Mouse (Mus musculus): ENCODE measurements at regions not wholly inside any gene's neighbourhood (a gene's known extent, or its start where the extent isn't known, plus 50 kb on each side); places are given as distances from the start of the nearest gene placed in this dataset.

DNA sequence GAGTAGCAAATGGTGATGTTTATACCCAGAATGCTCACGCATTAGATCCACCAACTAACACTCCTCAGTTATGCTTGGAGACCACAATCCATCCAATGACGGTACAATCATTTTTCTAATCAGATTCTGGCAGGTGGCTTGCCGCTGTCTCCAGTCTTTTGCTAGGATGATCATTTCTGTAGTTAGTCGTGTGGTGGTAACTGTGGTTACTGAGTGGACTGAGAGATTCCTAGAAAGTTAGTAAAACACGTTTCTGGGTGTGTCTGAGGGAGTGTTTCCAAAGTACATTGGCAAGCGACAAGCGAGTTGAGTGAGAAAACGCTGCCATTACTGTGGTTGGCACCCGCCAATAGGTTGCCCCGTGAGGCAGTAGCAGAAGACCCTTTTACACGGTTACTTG, 58.8 kb upstream of the Bmp2k start:
- H3K27ac ChIP-seq (replicated peaks) = no peak overlapping the region
- H3K4me2 ChIP-seq (replicated peaks; ENCODE audit: low read depth) = no peak overlapping the region
- H3K9ac ChIP-seq (ENCODE audit: low read length) = no peak overlapping the region
- DNase-seq (ENCODE audit: low spot score) = no peak
- H3K4me1 ChIP-seq (replicated peaks; ENCODE audit: control insufficient read depth, insufficient read depth) = no peaks in the 10 kb centered on the region
- WGBS = 76% methylated on average over 11 of the region's 11 CpGs
- no peaks in the 10 kb centered on the region for H3K36me3 ChIP-seq (ENCODE audit: control insufficient read depth, insufficient read depth, low read length)
- no peak for ATAC-seq (ENCODE audit: low FRiP score, low TSS enrichment)
- H3K4me3 ChIP-seq (ENCODE audit: low read depth, low read length) = no peak overlapping the region
- H3K27me3 ChIP-seq (ENCODE audit: control insufficient read depth, insufficient read depth, low read length) = no peaks in the 10 kb centered on the region
- no peaks in the 10 kb centered on the region for H3K9me3 ChIP-seq (ENCODE audit: control insufficient read depth, low read length)
- TF ChIP-seq EP300 (optimal IDR thresholded peaks at IDR 0.05) (no peak), CTCF (IDR thresholded peaks at IDR 0.05; ENCODE audit: low read depth) (no peak)

DNA sequence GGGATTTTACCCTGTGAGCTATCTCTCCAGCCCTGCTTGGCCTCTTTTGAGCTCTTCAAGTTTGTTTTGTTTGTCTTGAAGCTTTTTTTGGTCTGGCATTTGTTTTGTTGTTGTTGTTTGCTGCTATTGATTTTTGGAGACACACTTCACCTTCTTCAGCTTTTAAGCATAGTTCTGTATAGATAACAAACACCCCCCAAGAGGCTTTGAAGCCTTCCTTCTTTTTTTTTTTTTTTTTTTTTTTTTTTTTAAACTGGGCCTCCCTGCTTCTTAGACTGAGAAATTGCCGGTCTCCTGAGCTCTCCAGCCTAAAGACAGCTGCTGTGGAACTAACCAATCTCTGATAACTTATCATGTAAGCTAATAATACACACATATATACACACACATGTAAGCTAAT, 58.2 kb upstream of the Bmp2k start:
- Histone ChIP-seq H3K27ac (replicated peaks) (no peak overlapping the region), H3K27me3 (ENCODE audit: control insufficient read depth, insufficient read depth, low read length) (no peaks in the 10 kb centered on the region), H3K9ac (ENCODE audit: low read length) (no peak overlapping the region), H3K4me2 (replicated peaks; ENCODE audit: low read depth) (no peak overlapping the region), H3K36me3 (ENCODE audit: control insufficient read depth, insufficient read depth, low read length) (no peaks in the 10 kb centered on the region), H3K4me1 (replicated peaks; ENCODE audit: control insufficient read depth, insufficient read depth) (no peaks in the 10 kb centered on the region), H3K9me3 (ENCODE audit: control insufficient read depth, low read length) (no peaks in the 10 kb centered on the region), H3K4me3 (ENCODE audit: low read depth, low read length) (no peak overlapping the region)
- DNase-seq (ENCODE audit: low spot score) (no peak), ATAC-seq (ENCODE audit: low FRiP score, low TSS enrichment) (no peak)
- TF ChIP-seq EP300 (optimal IDR thresholded peaks at IDR 0.05) = no peak
- WGBS = 50% methylated on average over 1 of the region's 1 CpGs

DNA sequence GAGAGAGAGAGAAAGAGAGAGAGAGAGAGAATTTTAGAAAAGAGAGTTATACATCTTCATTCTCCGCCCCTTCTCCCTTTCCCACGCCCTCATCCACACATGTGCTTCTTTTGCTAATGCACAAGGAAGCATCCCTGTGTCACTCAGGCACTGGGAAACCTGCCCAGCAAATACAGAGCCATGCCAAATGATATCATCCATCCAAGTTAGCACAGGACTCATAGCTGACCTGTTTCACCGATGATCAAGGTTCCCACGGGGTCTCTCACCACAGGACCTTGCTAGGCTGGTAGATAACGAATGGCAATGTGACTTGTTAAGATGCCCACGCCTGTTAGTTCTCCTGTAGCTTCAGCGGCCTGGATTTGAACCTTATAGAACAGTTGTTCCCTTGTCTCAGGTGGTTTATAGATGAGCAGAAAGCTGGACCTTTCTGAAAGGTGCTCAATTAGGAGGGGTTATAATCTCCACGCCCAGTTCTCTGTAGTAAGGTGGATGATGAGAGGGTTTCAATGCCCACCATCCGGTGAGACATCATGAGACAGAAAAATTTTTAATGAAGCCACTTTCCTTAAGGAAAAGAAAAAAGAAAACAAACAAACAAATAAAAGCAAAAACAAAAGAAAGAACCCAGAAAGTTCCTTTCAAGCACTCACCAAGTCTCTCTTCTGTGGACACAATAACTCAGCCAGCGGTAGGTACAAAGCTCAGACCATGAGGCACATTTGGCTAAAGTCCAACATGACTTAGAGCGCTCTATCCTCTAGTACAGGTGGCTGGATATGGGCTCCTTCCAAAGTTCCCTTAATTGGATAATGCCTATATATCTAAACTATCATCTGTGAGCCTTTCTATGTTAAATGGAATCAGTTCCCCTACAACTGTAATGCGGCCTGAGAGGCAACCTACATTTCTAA, 57.1 kb upstream of the Bmp2k start:
- no peak overlapping the region for H3K4me3 ChIP-seq (ENCODE audit: low read depth, low read length)

DNA sequence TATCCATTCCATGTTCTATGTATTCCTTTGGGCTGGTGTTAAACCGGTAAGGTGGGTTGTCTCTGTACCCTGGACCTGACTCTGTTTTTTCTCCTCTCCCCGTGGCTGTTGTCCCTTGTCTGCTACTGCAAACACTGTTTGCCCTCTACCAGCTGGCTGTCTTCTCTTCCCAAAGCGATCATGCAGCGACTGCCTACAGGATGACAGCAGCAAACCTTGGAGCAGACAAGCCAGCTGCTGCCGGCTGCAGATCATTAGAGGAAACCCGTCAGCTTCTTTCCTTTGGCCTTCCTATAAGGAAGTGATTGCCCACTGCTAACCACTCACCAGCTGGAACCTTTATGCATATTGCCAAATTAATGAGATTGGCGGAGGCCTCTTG, 56.4 kb upstream of the Bmp2k start:
- no peak overlapping the region for H3K27ac ChIP-seq (replicated peaks)
- no peak overlapping the region for H3K4me2 ChIP-seq (replicated peaks; ENCODE audit: low read depth)
- no peaks in the 10 kb centered on the region for H3K4me1 ChIP-seq (replicated peaks; ENCODE audit: control insufficient read depth, insufficient read depth)
- no peaks in the 10 kb centered on the region for H3K36me3 ChIP-seq (ENCODE audit: control insufficient read depth, insufficient read depth, low read length)
- no peaks in the 10 kb centered on the region for H3K27me3 ChIP-seq (ENCODE audit: control insufficient read depth, insufficient read depth, low read length)
- H3K9ac ChIP-seq (ENCODE audit: low read length) = no peak overlapping the region
- no peaks in the 10 kb centered on the region for H3K9me3 ChIP-seq (ENCODE audit: control insufficient read depth, low read length)
- TF ChIP-seq EP300 (optimal IDR thresholded peaks at IDR 0.05) = no peak
- TF ChIP-seq CTCF (IDR thresholded peaks at IDR 0.05; ENCODE audit: low read depth) = no peak
- DNase-seq (ENCODE audit: low spot score) (peak; percentile 24), ATAC-seq (ENCODE audit: low FRiP score, low TSS enrichment) (peak; percentile 45; the same call in 1 of the 2 replicates)
- no peak overlapping the region for H3K4me3 ChIP-seq (ENCODE audit: low read depth, low read length)
- 29% methylated on average over 7 of the region's 7 CpGs for WGBS

More for the DNA sequence above, 57.1 kb upstream of the Bmp2k start:
- DNase-seq (ENCODE audit: low spot score) = peak; percentile 41
- no peaks in the 10 kb centered on the region for H3K9me3 ChIP-seq (ENCODE audit: control insufficient read depth, low read length)
- 66% methylated on average over 12 of the region's 12 CpGs for WGBS
- no peaks in the 10 kb centered on the region for H3K4me1 ChIP-seq (replicated peaks; ENCODE audit: control insufficient read depth, insufficient read depth)
- ATAC-seq (ENCODE audit: low FRiP score, low TSS enrichment) = peak; percentile 64; the same call in 1 of the 2 replicates
- no peak overlapping the region for H3K4me2 ChIP-seq (replicated peaks; ENCODE audit: low read depth)
- no peaks in the 10 kb centered on the region for H3K27me3 ChIP-seq (ENCODE audit: control insufficient read depth, insufficient read depth, low read length)
- TF ChIP-seq EP300 (optimal IDR thresholded peaks at IDR 0.05) (no peak), CTCF (IDR thresholded peaks at IDR 0.05; ENCODE audit: low read depth) (no peak)
- H3K27ac ChIP-seq (replicated peaks) = no peak overlapping the region
- no peaks in the 10 kb centered on the region for H3K36me3 ChIP-seq (ENCODE audit: control insufficient read depth, insufficient read depth, low read length)
- H3K9ac ChIP-seq (ENCODE audit: low read length) = no peak overlapping the region

DNA sequence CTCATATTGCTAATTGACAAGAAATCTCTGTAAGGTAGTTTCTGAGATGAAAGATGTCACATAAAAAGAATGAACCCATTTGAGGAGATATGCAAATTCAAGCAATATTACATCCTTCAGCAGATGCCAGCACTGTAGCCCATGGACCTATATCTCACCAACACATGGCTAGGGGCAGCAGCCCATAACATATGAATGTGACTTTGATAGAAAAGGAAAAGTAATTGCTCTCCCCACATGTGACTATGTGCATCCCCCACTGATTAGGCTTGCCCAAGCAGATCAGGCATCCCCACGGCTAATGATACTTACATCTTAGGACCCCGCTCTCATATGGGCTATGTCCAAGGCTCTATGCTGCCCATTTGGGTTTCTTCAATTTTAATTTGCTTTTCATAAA, 56.0 kb upstream of the Bmp2k start:
- Histone ChIP-seq H3K4me1 (replicated peaks; ENCODE audit: control insufficient read depth, insufficient read depth) (no peaks in the 10 kb centered on the region), H3K9ac (ENCODE audit: low read length) (no peak overlapping the region), H3K4me2 (replicated peaks; ENCODE audit: low read depth) (no peak overlapping the region), H3K4me3 (ENCODE audit: low read depth, low read length) (no peak overlapping the region), H3K36me3 (ENCODE audit: control insufficient read depth, insufficient read depth, low read length) (no peaks in the 10 kb centered on the region), H3K9me3 (ENCODE audit: control insufficient read depth, low read length) (no peaks in the 10 kb centered on the region), H3K27ac (replicated peaks) (no peak overlapping the region), H3K27me3 (ENCODE audit: control insufficient read depth, insufficient read depth, low read length) (no peaks in the 10 kb centered on the region)
- ATAC-seq (ENCODE audit: low FRiP score, low TSS enrichment) (no peak), DNase-seq (ENCODE audit: low spot score) (no peak)
- TF ChIP-seq CTCF (IDR thresholded peaks at IDR 0.05; ENCODE audit: low read depth) = no peak
- 89% methylated on average over 2 of the region's 2 CpGs for WGBS
